Mouse (Mus musculus): ENCODE measurements at regions not wholly inside any gene's neighbourhood (a gene's known extent, or its start where the extent isn't known, plus 50 kb on each side); places are given as distances from the start of the nearest gene placed in this dataset.
A peak's percentile ranks its signal among the peaks of the same experiment; 100 is the strongest.

- H3K4me3 ChIP-seq (ENCODE audit: insufficient read depth, poor library complexity, severe bottlenecking), result no peak overlapping the region
- peaks cover 12% of the 10 kb centered on the region for H3K27me3 ChIP-seq (ENCODE audit: control insufficient read depth, insufficient read depth, insufficient read length)
- no peaks in the 10 kb centered on the region for H3K79me3 ChIP-seq (ENCODE audit: low read depth)
- no peak overlapping the region for H3ac ChIP-seq (ENCODE audit: control insufficient read depth, insufficient read length, low read depth)
- TF ChIP-seq MYOD1 (IDR thresholded peaks at IDR 0.05; ENCODE audit: control insufficient read depth, insufficient read length, low read depth), result no peak
- TF ChIP-seq CEBPB (IDR thresholded peaks at IDR 0.05; ENCODE audit: low read depth), result no peak
- TF ChIP-seq USF1 (IDR thresholded peaks at IDR 0.05; ENCODE audit: low read depth), result no peak
- TF ChIP-seq CTCF (IDR thresholded peaks at IDR 0.05; ENCODE audit: control insufficient read depth, insufficient read depth, insufficient read length), result no peak
- no peak for TF ChIP-seq MYOG (IDR thresholded peaks at IDR 0.05; ENCODE audit: control insufficient read depth, extremely low read depth, insufficient read length)
- TF ChIP-seq MAX (IDR thresholded peaks at IDR 0.05), result no peak
- no peak for TF ChIP-seq FOSL1 (IDR thresholded peaks at IDR 0.05; ENCODE audit: insufficient read depth, low read length, poor library complexity, severe bottlenecking)
- no peaks in the 10 kb centered on the region for H3K36me3 ChIP-seq (ENCODE audit: control insufficient read depth, insufficient read depth)
- H3K79me2 ChIP-seq (ENCODE audit: control insufficient read depth, insufficient read depth), result no peaks in the 10 kb centered on the region
These were observed 71.0 kb upstream of the Gm11733 start for GRCm38 (mm10) chr11:117413133-117413532.

GRCm38 (mm10) chr11:117413942-117414705 lies 70.0 kb upstream of the Gm11733 start:
- Histone ChIP-seq H3K27me3 (ENCODE audit: control insufficient read depth, insufficient read depth, insufficient read length) (peaks cover 19% of the 10 kb centered on the region), H3K79me3 (ENCODE audit: low read depth) (no peaks in the 10 kb centered on the region), H3K79me2 (ENCODE audit: control insufficient read depth, insufficient read depth) (no peaks in the 10 kb centered on the region), H3K36me3 (ENCODE audit: control insufficient read depth, insufficient read depth) (no peaks in the 10 kb centered on the region), H3ac (ENCODE audit: control insufficient read depth, insufficient read length, low read depth) (no peak overlapping the region), H3K4me3 (ENCODE audit: insufficient read depth, poor library complexity, severe bottlenecking) (no peak overlapping the region)
- TF ChIP-seq CEBPB (IDR thresholded peaks at IDR 0.05; ENCODE audit: low read depth) (no peak), MYOD1 (IDR thresholded peaks at IDR 0.05; ENCODE audit: control insufficient read depth, insufficient read length, low read depth) (no peak), MAX (IDR thresholded peaks at IDR 0.05) (no peak), CTCF (IDR thresholded peaks at IDR 0.05; ENCODE audit: control insufficient read depth, insufficient read depth, insufficient read length) (no peak), MYOG (IDR thresholded peaks at IDR 0.05; ENCODE audit: control insufficient read depth, extremely low read depth, insufficient read length) (no peak), FOSL1 (IDR thresholded peaks at IDR 0.05; ENCODE audit: insufficient read depth, low read length, poor library complexity, severe bottlenecking) (no peak)

GRCm38 (mm10) chr11:117414871-117415323 lies 69.3 kb upstream of the Gm11733 start:
- peaks cover 26% of the 10 kb centered on the region for H3K27me3 ChIP-seq (ENCODE audit: control insufficient read depth, insufficient read depth, insufficient read length)
- H3ac ChIP-seq (ENCODE audit: control insufficient read depth, insufficient read length, low read depth), result peak overlapping the region; percentile 18
- H3K79me3 ChIP-seq (ENCODE audit: low read depth), result no peaks in the 10 kb centered on the region
- H3K36me3 ChIP-seq (ENCODE audit: control insufficient read depth, insufficient read depth), result no peaks in the 10 kb centered on the region
- H3K79me2 ChIP-seq (ENCODE audit: control insufficient read depth, insufficient read depth), result no peaks in the 10 kb centered on the region
- TF ChIP-seq MYOG (IDR thresholded peaks at IDR 0.05; ENCODE audit: control insufficient read depth, extremely low read depth, insufficient read length) (no peak), FOSL1 (IDR thresholded peaks at IDR 0.05; ENCODE audit: insufficient read depth, low read length, poor library complexity, severe bottlenecking) (no peak), MYOD1 (IDR thresholded peaks at IDR 0.05; ENCODE audit: control insufficient read depth, insufficient read length, low read depth) (no peak), CTCF (IDR thresholded peaks at IDR 0.05; ENCODE audit: control insufficient read depth, insufficient read depth, insufficient read length) (no peak), CEBPB (IDR thresholded peaks at IDR 0.05; ENCODE audit: low read depth) (no peak), MAX (IDR thresholded peaks at IDR 0.05) (no peak), USF1 (IDR thresholded peaks at IDR 0.05; ENCODE audit: low read depth) (no peak)
- H3K4me3 ChIP-seq (ENCODE audit: insufficient read depth, poor library complexity, severe bottlenecking), result no peak overlapping the region

GRCm38 (mm10) chr11:117415466-117415865 lies 68.7 kb upstream of the Gm11733 start:
- H3K36me3 ChIP-seq (ENCODE audit: control insufficient read depth, insufficient read depth), result no peaks in the 10 kb centered on the region
- no peak overlapping the region for H3K4me3 ChIP-seq (ENCODE audit: insufficient read depth, poor library complexity, severe bottlenecking)
- no peak overlapping the region for H3ac ChIP-seq (ENCODE audit: control insufficient read depth, insufficient read length, low read depth)
- H3K79me2 ChIP-seq (ENCODE audit: control insufficient read depth, insufficient read depth), result no peaks in the 10 kb centered on the region
- no peaks in the 10 kb centered on the region for H3K79me3 ChIP-seq (ENCODE audit: low read depth)
- H3K27me3 ChIP-seq (ENCODE audit: control insufficient read depth, insufficient read depth, insufficient read length), result peaks cover 25% of the 10 kb centered on the region
- no peak for TF ChIP-seq MYOD1 (IDR thresholded peaks at IDR 0.05; ENCODE audit: control insufficient read depth, insufficient read length, low read depth)
- no peak for TF ChIP-seq CEBPB (IDR thresholded peaks at IDR 0.05; ENCODE audit: low read depth)
- no peak for TF ChIP-seq CTCF (IDR thresholded peaks at IDR 0.05; ENCODE audit: control insufficient read depth, insufficient read depth, insufficient read length)
- TF ChIP-seq MAX (IDR thresholded peaks at IDR 0.05), result no peak
- no peak for TF ChIP-seq USF1 (IDR thresholded peaks at IDR 0.05; ENCODE audit: low read depth)
- no peak for TF ChIP-seq FOSL1 (IDR thresholded peaks at IDR 0.05; ENCODE audit: insufficient read depth, low read length, poor library complexity, severe bottlenecking)

GRCm38 (mm10) chr11:117415955-117416354 lies 68.2 kb upstream of the Gm11733 start:
- H3K36me3 ChIP-seq (ENCODE audit: control insufficient read depth, insufficient read depth), result no peaks in the 10 kb centered on the region
- no peaks in the 10 kb centered on the region for H3K79me2 ChIP-seq (ENCODE audit: control insufficient read depth, insufficient read depth)
- no peaks in the 10 kb centered on the region for H3K79me3 ChIP-seq (ENCODE audit: low read depth)
- H3K27me3 ChIP-seq (ENCODE audit: control insufficient read depth, insufficient read depth, insufficient read length), result peaks cover 25% of the 10 kb centered on the region
- H3ac ChIP-seq (ENCODE audit: control insufficient read depth, insufficient read length, low read depth), result no peak overlapping the region
- TF ChIP-seq CTCF (IDR thresholded peaks at IDR 0.05; ENCODE audit: control insufficient read depth, insufficient read depth, insufficient read length), result no peak
- no peak for TF ChIP-seq MYOD1 (IDR thresholded peaks at IDR 0.05; ENCODE audit: control insufficient read depth, insufficient read length, low read depth)
- no peak for TF ChIP-seq MAX (IDR thresholded peaks at IDR 0.05)
- no peak for TF ChIP-seq USF1 (IDR thresholded peaks at IDR 0.05; ENCODE audit: low read depth)
- no peak for TF ChIP-seq FOSL1 (IDR thresholded peaks at IDR 0.05; ENCODE audit: insufficient read depth, low read length, poor library complexity, severe bottlenecking)
- TF ChIP-seq CEBPB (IDR thresholded peaks at IDR 0.05; ENCODE audit: low read depth), result no peak
- no peak for TF ChIP-seq MYOG (IDR thresholded peaks at IDR 0.05; ENCODE audit: control insufficient read depth, extremely low read depth, insufficient read length)
- no peak overlapping the region for H3K4me3 ChIP-seq (ENCODE audit: insufficient read depth, poor library complexity, severe bottlenecking)

All from C2C12 (cell line).